11 mouse cellular contexts compared by ENCODE assay signal in genomic region chr2:172392041-172392521, GRCm38 (mm10). TPM values are rescaled to one million over a fixed set of nuclear protein-coding genes. Genes with fewer than 3 reads are reported as not detected.
A peak's percentile ranks its signal among the peaks of the same experiment; 100 is the strongest.
DNase-seq lines count a peak whose midpoint lies in the region; ATAC-seq lines count a peak whose summit lies in the region.
"Had no signal": no experiment of that assay in that cellular context is flagged by ENCODE, and none has a peak within 500 bp of the region (broad histone marks: within the 10 kb centered on the region; RNA-seq: fewer than 3 reads in every experiment).

No protein-coding gene starts in this region.

- H3K36me3 ChIP-seq in liver, embryonic 11.5 days (ENCODE audit: control insufficient read depth, insufficient read depth, low read length) = no peaks in the 10 kb centered on the region
- H3K36me3 ChIP-seq: limb, embryonic 15.5 days had no signal

- no peaks in the 10 kb centered on the region for H3K27me3 ChIP-seq in liver, embryonic 11.5 days (replicated peaks; ENCODE audit: control insufficient read depth, insufficient read depth, low read length)
- H3K27me3 ChIP-seq: limb, embryonic 15.5 days had no signal

- no peaks in the 10 kb centered on the region for H3K9me3 ChIP-seq in liver, embryonic 11.5 days (ENCODE audit: control insufficient read depth, low read length)
- H3K9me3 ChIP-seq: limb, embryonic 15.5 days had no signal

- intact Hi-C loops in left cerebral cortex, postnatal 25 days (cut with DNase I) = loop anchor here (5.0 kb wide), 1 partner anchor 50 kb away; the partner anchor contains the start of gene Rtf2
- intact Hi-C loops in gastrocnemius, postnatal 14 days (cut with DNase I; ENCODE audit: low total_unique reads) = no loop called here

- H3K4me3 ChIP-seq in liver, embryonic 11.5 days (ENCODE audit: low read depth, low read length) = no peak overlapping the region
- H3K4me3 ChIP-seq: limb, embryonic 15.5 days had no signal

- ATAC-seq in liver, embryonic 11.5 days (replicated peaks; ENCODE audit: low FRiP score) = no peak

- H3K27ac ChIP-seq in liver, embryonic 11.5 days (ENCODE audit: low read depth, low read length) = no peak overlapping the region
- H3K27ac ChIP-seq: kidney, postnatal 0 days; limb, embryonic 15.5 days had no signal

- 64% methylated on average over 10 of the region's 10 CpGs for WGBS in liver, embryonic 11.5 days

- peak; percentile 32 for DNase-seq in layer of hippocampus, adult 11-12 months (ENCODE audit: low spot score)
- DNase-seq in layer of hippocampus, adult 9-10 months (ENCODE audit: low spot score) = no peak
- DNase-seq in frontal cortex, postnatal 36 days (ENCODE audit: low spot score in 2 of 2) = peak; percentile 69 to 76
- DNase-seq in left cerebral cortex, postnatal 25 days (ENCODE audit: low spot score in 2 of 2) = peak; percentile 55 to 92
- DNase-seq in thymus, postnatal 0 days (ENCODE audit: low spot score) = peak; percentile 63
- no peak for DNase-seq in adrenal gland, postnatal 4 days (ENCODE audit: low spot score in 2 of 2)
- no peak for DNase-seq in liver, embryonic 11.5 days (ENCODE audit: low spot score)
- no peak for DNase-seq in gastrocnemius, postnatal 14 days
- DNase-seq: gastrocnemius, postnatal 36 days had no signal

- no peak overlapping the region for H3K9ac ChIP-seq in liver, embryonic 11.5 days (ENCODE audit: low read depth, low read length)
- H3K9ac ChIP-seq: limb, embryonic 15.5 days had no signal

- peaks cover 2% of the 10 kb centered on the region; the same call in 1 of the 2 replicates for H3K4me1 ChIP-seq in liver, embryonic 11.5 days (replicated peaks; ENCODE audit: control insufficient read depth, insufficient read depth, low read length)
- H3K4me1 ChIP-seq: limb, embryonic 15.5 days had no signal

- H3K4me2 ChIP-seq in liver, embryonic 11.5 days = no peak overlapping the region
- H3K4me2 ChIP-seq: limb, embryonic 15.5 days had no signal

RNA-seq across cellular contexts. Expression of gene Cass4, which starts 1.5 kb away (rescaled TPM):
- under 1 TPM; 0.55 to 0.78 TPM for total RNA-seq in left cerebral cortex, postnatal 25 days (2021)
- polyA plus RNA-seq in thymus, postnatal 0 days (2015; fragmentation: Nextera tagmentation; extraction: Ambion mirVana) = 2.3 and 2.4 TPM in 2 replicates
- under 1 TPM; 0.22 to 0.25 TPM for total RNA-seq in adrenal gland, postnatal 4 days (2021)
- 1.1 and 1.5 TPM in 2 replicates for polyA plus RNA-seq in liver, embryonic 11.5 days (2014; fragmentation: Nextera tagmentation; extraction: Ambion mirVana)
- total RNA-seq in gastrocnemius, postnatal 14 days (2021) = under 1 TPM; 0.18 to 0.55 TPM

RNA-seq across cellular contexts. Expression of gene Cstf1, which starts 21.6 kb away (rescaled TPM):
- 10 to 100 TPM; 24.9 to 27.5 TPM for total RNA-seq in left cerebral cortex, postnatal 25 days (2021)
- polyA plus RNA-seq in thymus, postnatal 0 days (2015; fragmentation: Nextera tagmentation; extraction: Ambion mirVana) = 48.5 and 55.2 TPM in 2 replicates
- 10 to 100 TPM; 38.5 to 41.5 TPM for total RNA-seq in adrenal gland, postnatal 4 days (2021)
- 50.5 and 57.8 TPM in 2 replicates for polyA plus RNA-seq in liver, embryonic 11.5 days (2014; fragmentation: Nextera tagmentation; extraction: Ambion mirVana)
- total RNA-seq in gastrocnemius, postnatal 14 days (2021) = 10 to 100 TPM; 16.4 to 19.3 TPM

RNA-seq across cellular contexts. Expression of gene Aurka, which starts 21.7 kb away (rescaled TPM):
- 1 to 10 TPM; 1.3 to 1.8 TPM for total RNA-seq in left cerebral cortex, postnatal 25 days (2021)
- polyA plus RNA-seq in thymus, postnatal 0 days (2015; fragmentation: Nextera tagmentation; extraction: Ambion mirVana) = 107 and 108 TPM in 2 replicates
- 10 to 100 TPM; 22.4 to 22.6 TPM for total RNA-seq in adrenal gland, postnatal 4 days (2021)
- 190 and 215 TPM in 2 replicates for polyA plus RNA-seq in liver, embryonic 11.5 days (2014; fragmentation: Nextera tagmentation; extraction: Ambion mirVana)
- 1 to 10 TPM; 4.2 to 4.3 TPM for total RNA-seq in gastrocnemius, postnatal 14 days (2021)

RNA-seq across cellular contexts. Expression of gene Fam210b, which starts 46.7 kb away (rescaled TPM):
- total RNA-seq in left cerebral cortex, postnatal 25 days (2021) = 10 to 100 TPM; 12.2 to 13.2 TPM
- 4.9 and 5.1 TPM in 2 replicates for polyA plus RNA-seq in thymus, postnatal 0 days (2015; fragmentation: Nextera tagmentation; extraction: Ambion mirVana)
- 10 to 100 TPM; 28.4 to 33.2 TPM for total RNA-seq in adrenal gland, postnatal 4 days (2021)
- 56.2 and 63.7 TPM in 2 replicates for polyA plus RNA-seq in liver, embryonic 11.5 days (2014; fragmentation: Nextera tagmentation; extraction: Ambion mirVana)
- total RNA-seq in gastrocnemius, postnatal 14 days (2021) = 1 to 10 TPM; 2.9 to 3.3 TPM

RNA-seq across cellular contexts. Expression of gene Rtf2, which starts 48.3 kb away (rescaled TPM):
- 10 to 100 TPM; 73.9 to 74.2 TPM for total RNA-seq in left cerebral cortex, postnatal 25 days (2021)
- 132 and 144 TPM in 2 replicates for polyA plus RNA-seq in thymus, postnatal 0 days (2015; fragmentation: Nextera tagmentation; extraction: Ambion mirVana)
- total RNA-seq in adrenal gland, postnatal 4 days (2021) = 10 to 100 TPM; 73.0 to 73.2 TPM
- polyA plus RNA-seq in liver, embryonic 11.5 days (2014; fragmentation: Nextera tagmentation; extraction: Ambion mirVana) = 73.1 and 78.7 TPM in 2 replicates
- 10 to 100 TPM; 30.8 to 32.9 TPM for total RNA-seq in gastrocnemius, postnatal 14 days (2021)

Comparison
In these comparisons a context has a peak if more than half of its experiments do, and no peak if none do; other contexts are left out.
1. DNase-seq: peak in layer of hippocampus, adult 11-12 months (single experiment), frontal cortex, postnatal 36 days (2 of 2), left cerebral cortex, postnatal 25 days (2 of 2) and thymus, postnatal 0 days (single experiment); none in layer of hippocampus, adult 9-10 months (single experiment), adrenal gland, postnatal 4 days (0 of 2), liver, embryonic 11.5 days (single experiment) and gastrocnemius, postnatal 14 days (single experiment).
2. RNA of gene Aurka, which starts 21.7 kb away (total RNA-seq): 22.4 to 22.6 TPM in adrenal gland, postnatal 4 days; 4.2 to 4.3 TPM in gastrocnemius, postnatal 14 days and 1.3 to 1.8 TPM in left cerebral cortex, postnatal 25 days; every median in the first group is over 4 times any median in the second.